ENCODE assay signal across 14 mouse cellular contexts in genomic region chr8:10307770-10308476, GRCm38 (mm10).
DNase-seq lines count a peak whose midpoint lies in the region; ATAC-seq and TF ChIP-seq lines count a peak whose summit lies in the region.
"Had no signal": no experiment of that assay in that cellular context is flagged by ENCODE, and none has a peak within 500 bp of the region (broad histone marks: within the 10 kb centered on the region; RNA-seq: fewer than 3 reads in every experiment).

No protein-coding gene starts in this region.

- no peak for TF ChIP-seq POLR2A in olfactory bulb, adult 2 months (IDR thresholded peaks at IDR 0.05; ENCODE audit: insufficient read depth, low read depth, low read length)

- TF ChIP-seq CTCF in olfactory bulb, adult 2 months (IDR thresholded peaks at IDR 0.05; ENCODE audit: insufficient read depth, low read depth, low read length), result no peak

- H3K27ac ChIP-seq in hindbrain, embryonic 12.5 days, result 0 out of 2 replicates have a peak overlapping the region, but pooled peaks have one; percentile 30
- H3K27ac ChIP-seq in hindbrain, embryonic 14.5 days, result no peak overlapping the region; the same call in 1 of the 2 replicates
- H3K27ac ChIP-seq in midbrain, embryonic 13.5 days, result peak overlapping the region; percentile 40; the same call in 1 of the 2 replicates
- no peak overlapping the region for H3K27ac ChIP-seq in midbrain, embryonic 10.5 days (replicated peaks)
- peak overlapping the region; percentile 41; the same call in 1 of the 2 replicates for H3K27ac ChIP-seq in olfactory bulb, adult 2 months (ENCODE audit: insufficient read depth, low read depth, low read length)

- DNase-seq in hindbrain, embryonic 14.5 days (ENCODE audit: low spot score), result no peak
- DNase-seq in midbrain, embryonic 10.5 days (ENCODE audit: low spot score), result no peak
- peak; percentile 22 for DNase-seq in embryo, embryonic 11 days
- no peak for DNase-seq in thymus, postnatal 14 days
- DNase-seq: adrenal gland, postnatal 25 days; kidney, postnatal 25 days; lung, adult 18-20 months; thymus, adult 2 months had no signal

- H3K27me3 ChIP-seq in hindbrain, embryonic 12.5 days, result no peaks in the 10 kb centered on the region
- H3K27me3 ChIP-seq in hindbrain, embryonic 14.5 days (ENCODE audit: control insufficient read depth, insufficient read depth, low read length), result no peaks in the 10 kb centered on the region
- no peaks in the 10 kb centered on the region for H3K27me3 ChIP-seq in midbrain, embryonic 13.5 days
- no peaks in the 10 kb centered on the region for H3K27me3 ChIP-seq in midbrain, embryonic 10.5 days (ENCODE audit: low read depth, poor library complexity, severe bottlenecking)

- H3K4me1 ChIP-seq in hindbrain, embryonic 12.5 days, result peaks cover 10% of the 10 kb centered on the region
- peaks cover 18% of the 10 kb centered on the region; the same call in 1 of the 2 replicates for H3K4me1 ChIP-seq in hindbrain, embryonic 14.5 days (replicated peaks; ENCODE audit: control insufficient read depth, insufficient read depth, low read length)
- peaks cover 30% of the 10 kb centered on the region for H3K4me1 ChIP-seq in midbrain, embryonic 13.5 days (replicated peaks)
- H3K4me1 ChIP-seq in midbrain, embryonic 10.5 days, result no peaks in the 10 kb centered on the region
- peaks cover 16% of the 10 kb centered on the region for H3K4me1 ChIP-seq in olfactory bulb, adult 2 months (ENCODE audit: control insufficient read depth, insufficient read depth, low read length)

- no peaks in the 10 kb centered on the region for H3K9me3 ChIP-seq in hindbrain, embryonic 12.5 days (replicated peaks)
- no peaks in the 10 kb centered on the region for H3K9me3 ChIP-seq in hindbrain, embryonic 14.5 days (ENCODE audit: control insufficient read depth, low read length)
- no peaks in the 10 kb centered on the region for H3K9me3 ChIP-seq in midbrain, embryonic 13.5 days
- no peaks in the 10 kb centered on the region for H3K9me3 ChIP-seq in midbrain, embryonic 10.5 days (replicated peaks)

- WGBS in hindbrain, embryonic 12.5 days, result 61% methylated on average over 12 of the region's 12 CpGs
- WGBS in hindbrain, embryonic 14.5 days, result 50% methylated on average over 12 of the region's 12 CpGs
- WGBS in midbrain, embryonic 13.5 days, result 60% methylated on average over 12 of the region's 12 CpGs
- 80% methylated on average over 12 of the region's 12 CpGs for WGBS in midbrain, embryonic 10.5 days
- 41% methylated on average over 12 of the region's 12 CpGs for WGBS in olfactory bulb, adult 2 months

- no peak overlapping the region for H3K9ac ChIP-seq in hindbrain, embryonic 12.5 days
- no peak overlapping the region for H3K9ac ChIP-seq in hindbrain, embryonic 14.5 days
- no peak overlapping the region for H3K9ac ChIP-seq in midbrain, embryonic 13.5 days (replicated peaks)

- H3K4me3 ChIP-seq in hindbrain, embryonic 12.5 days, result no peak overlapping the region
- no peak overlapping the region for H3K4me3 ChIP-seq in hindbrain, embryonic 14.5 days (replicated peaks; ENCODE audit: low read length)
- H3K4me3 ChIP-seq in midbrain, embryonic 13.5 days (replicated peaks), result no peak overlapping the region
- no peak overlapping the region for H3K4me3 ChIP-seq in midbrain, embryonic 10.5 days
- H3K4me3 ChIP-seq in olfactory bulb, adult 2 months (ENCODE audit: insufficient read depth, low read depth, low read length), result no peak overlapping the region

- ATAC-seq in hindbrain, embryonic 12.5 days (ENCODE audit: low FRiP score), result no peak
- no peak; the same call in 1 of the 2 replicates for ATAC-seq in hindbrain, embryonic 14.5 days (ENCODE audit: low FRiP score)
- ATAC-seq in midbrain, embryonic 13.5 days, result 0 out of 2 replicates have a peak, but pooled peaks have one; percentile 30
- ATAC-seq: CD4-positive, CD25-positive, alpha-beta regulatory T cell, adult 4 months; forebrain, embryonic 16.5 days; inflammation-experienced regulatory T-cells, adult 6 months had no signal

- H3K4me2 ChIP-seq in hindbrain, embryonic 12.5 days (replicated peaks), result no peak overlapping the region
- no peak overlapping the region for H3K4me2 ChIP-seq in hindbrain, embryonic 14.5 days (replicated peaks)
- H3K4me2 ChIP-seq in midbrain, embryonic 13.5 days (replicated peaks), result no peak overlapping the region

- no peaks in the 10 kb centered on the region for H3K36me3 ChIP-seq in hindbrain, embryonic 12.5 days
- H3K36me3 ChIP-seq in hindbrain, embryonic 14.5 days (replicated peaks; ENCODE audit: control insufficient read depth, insufficient read depth), result no peaks in the 10 kb centered on the region
- no peaks in the 10 kb centered on the region for H3K36me3 ChIP-seq in midbrain, embryonic 13.5 days
- H3K36me3 ChIP-seq in midbrain, embryonic 10.5 days, result no peaks in the 10 kb centered on the region

Comparison
In these comparisons a context has a peak if more than half of its experiments do, and no peak if none do; other contexts are left out.
1. H3K27ac ChIP-seq: peak in hindbrain, embryonic 12.5 days (single experiment), midbrain, embryonic 13.5 days (single experiment) and olfactory bulb, adult 2 months (single experiment); none in hindbrain, embryonic 14.5 days (single experiment) and midbrain, embryonic 10.5 days (single experiment).